Mouse (Mus musculus): ENCODE results near the gene Cst13. TPM values are rescaled to one million over a fixed set of nuclear protein-coding genes. Genes with fewer than 3 reads are reported as not detected.
"Not testable (repeated sequence)": the region's sequence is repeated elsewhere in the genome, so short reads cannot be mapped to it uniquely, and the experiment has no call there.

The Cst13 gene
- not detected in 2 replicates for polyA plus RNA-seq (2015; fragmentation: Nextera tagmentation; extraction: Ambion mirVana)

- Histone ChIP-seq H3K36me3 (ENCODE audit: control insufficient read depth, insufficient read depth, low read length) (no peaks in the 10 kb centered on the region), H3K9ac (ENCODE audit: low read length) (no peak within 1 kb of the TSS), H3K4me3 (replicated peaks; ENCODE audit: low read length) (no peak within 1 kb of the TSS), H3K27ac (ENCODE audit: low read length) (no peak within 1 kb of the TSS), H3K27me3 (ENCODE audit: control insufficient read depth, insufficient read depth, low read length) (no peaks in the 10 kb centered on the region), H3K4me2 (ENCODE audit: low read depth, low read length) (no peak within 1 kb of the TSS), H3K9me3 (replicated peaks; ENCODE audit: control insufficient read depth, low read length) (no peaks in the 10 kb centered on the region), H3K4me1 (ENCODE audit: control insufficient read depth, insufficient read depth, low read length) (no peaks in the 10 kb centered on the region)
- ATAC-seq (ENCODE audit: insufficient read depth, low FRiP score), result no peak
Measured at GRCm38 (mm10) chr2:148819909-148820308, at the start of gene Cst13. Gene Cst13, plus strand, starts transcription at chr2:148820081.

- WGBS, result 74% methylated on average over 4 of the region's 4 CpGs
- not testable (repeated sequence) for H3K9ac ChIP-seq (ENCODE audit: low read length); H3K27ac ChIP-seq (ENCODE audit: low read length); H3K4me3 ChIP-seq (replicated peaks; ENCODE audit: low read length); H3K4me1 ChIP-seq (ENCODE audit: control insufficient read depth, insufficient read depth, low read length); H3K27me3 ChIP-seq (ENCODE audit: control insufficient read depth, insufficient read depth, low read length); H3K9me3 ChIP-seq (replicated peaks; ENCODE audit: control insufficient read depth, low read length); ATAC-seq (ENCODE audit: insufficient read depth, low FRiP score); H3K36me3 ChIP-seq (ENCODE audit: control insufficient read depth, insufficient read depth, low read length); H3K4me2 ChIP-seq (ENCODE audit: low read depth, low read length)
Measured at GRCm38 (mm10) chr2:148771397-148771796, 48.5 kb upstream of the Cst13 start, which contains the start of gene Cst11. Gene Cst11, minus strand, starts transcription at chr2:148771497.

GRCm38 (mm10) chr2:148781709-148782108 lies 38.2 kb upstream of the Cst13 start, which contains the start of gene 8030411F24Rik:
Gene 8030411F24Rik, plus strand, starts transcription at chr2:148782009.
- H3K4me1 ChIP-seq (ENCODE audit: control insufficient read depth, insufficient read depth, low read length), result no peaks in the 10 kb centered on the region
- H3K4me3 ChIP-seq (replicated peaks; ENCODE audit: low read length), result no peak within 1 kb of the TSS
- no peaks in the 10 kb centered on the region for H3K27me3 ChIP-seq (ENCODE audit: control insufficient read depth, insufficient read depth, low read length)
- no peaks in the 10 kb centered on the region for H3K9me3 ChIP-seq (replicated peaks; ENCODE audit: control insufficient read depth, low read length)
- H3K9ac ChIP-seq (ENCODE audit: low read length), result no peak within 1 kb of the TSS
- WGBS, result 4% methylated on average over 1 of the region's 1 CpGs
- no peak within 1 kb of the TSS for H3K4me2 ChIP-seq (ENCODE audit: low read depth, low read length)
- H3K36me3 ChIP-seq (ENCODE audit: control insufficient read depth, insufficient read depth, low read length), result no peaks in the 10 kb centered on the region
- no peak for ATAC-seq (ENCODE audit: insufficient read depth, low FRiP score)
- no peak within 1 kb of the TSS for H3K27ac ChIP-seq (ENCODE audit: low read length)

GRCm38 (mm10) chr2:148789142-148789541 lies 30.7 kb upstream of the Cst13 start, which contains the start of gene Cst12:
Gene Cst12, plus strand, starts transcription at chr2:148789361.
- Histone ChIP-seq H3K36me3 (ENCODE audit: control insufficient read depth, insufficient read depth, low read length) (no peaks in the 10 kb centered on the region), H3K27ac (ENCODE audit: low read length) (no peak within 1 kb of the TSS), H3K4me3 (replicated peaks; ENCODE audit: low read length) (no peak within 1 kb of the TSS), H3K9me3 (replicated peaks; ENCODE audit: control insufficient read depth, low read length) (no peaks in the 10 kb centered on the region), H3K9ac (ENCODE audit: low read length) (no peak within 1 kb of the TSS), H3K27me3 (ENCODE audit: control insufficient read depth, insufficient read depth, low read length) (no peaks in the 10 kb centered on the region), H3K4me1 (ENCODE audit: control insufficient read depth, insufficient read depth, low read length) (no peaks in the 10 kb centered on the region), H3K4me2 (ENCODE audit: low read depth, low read length) (no peak within 1 kb of the TSS)
- WGBS, result 91% methylated on average over 6 of the region's 6 CpGs
- ATAC-seq (ENCODE audit: insufficient read depth, low FRiP score), result 0 out of 2 replicates have a peak, but pooled peaks have one; percentile 21

GRCm38 (mm10) chr2:148798485-148798884 lies 21.4 kb upstream of the Cst13 start, which contains the start of gene Cst8:
Gene Cst8, plus strand, starts transcription at chr2:148798785.
- Histone ChIP-seq H3K4me3 (replicated peaks; ENCODE audit: low read length) (no peak within 1 kb of the TSS), H3K4me1 (ENCODE audit: control insufficient read depth, insufficient read depth, low read length) (no peaks in the 10 kb centered on the region), H3K4me2 (ENCODE audit: low read depth, low read length) (no peak within 1 kb of the TSS), H3K36me3 (ENCODE audit: control insufficient read depth, insufficient read depth, low read length) (no peaks in the 10 kb centered on the region), H3K27ac (ENCODE audit: low read length) (no peak within 1 kb of the TSS), H3K27me3 (ENCODE audit: control insufficient read depth, insufficient read depth, low read length) (no peaks in the 10 kb centered on the region), H3K9me3 (replicated peaks; ENCODE audit: control insufficient read depth, low read length) (no peaks in the 10 kb centered on the region), H3K9ac (ENCODE audit: low read length) (no peak within 1 kb of the TSS)
- WGBS, result 76% methylated on average over 1 of the region's 1 CpGs
- no peak for ATAC-seq (ENCODE audit: insufficient read depth, low FRiP score)

GRCm38 (mm10) chr2:148801491-148801921 lies 18.4 kb upstream of the Cst13 start:
- no peaks in the 10 kb centered on the region for H3K27me3 ChIP-seq (ENCODE audit: control insufficient read depth, insufficient read depth, low read length)
- ATAC-seq (ENCODE audit: insufficient read depth, low FRiP score), result no peak
- no peak overlapping the region for H3K27ac ChIP-seq (ENCODE audit: low read length)
- no peaks in the 10 kb centered on the region for H3K4me1 ChIP-seq (ENCODE audit: control insufficient read depth, insufficient read depth, low read length)
- WGBS, result 33% methylated on average over 3 of the region's 3 CpGs
- H3K4me3 ChIP-seq (replicated peaks; ENCODE audit: low read length), result no peak overlapping the region
- no peak overlapping the region for H3K4me2 ChIP-seq (ENCODE audit: low read depth, low read length)
- no peak overlapping the region for H3K9ac ChIP-seq (ENCODE audit: low read length)
- H3K9me3 ChIP-seq (replicated peaks; ENCODE audit: control insufficient read depth, low read length), result no peaks in the 10 kb centered on the region
- no peaks in the 10 kb centered on the region for H3K36me3 ChIP-seq (ENCODE audit: control insufficient read depth, insufficient read depth, low read length)

GRCm38 (mm10) chr2:148806696-148807095 lies 13.2 kb upstream of the Cst13 start:
- no peaks in the 10 kb centered on the region for H3K9me3 ChIP-seq (replicated peaks; ENCODE audit: control insufficient read depth, low read length)

GRCm38 (mm10) chr2:148825986-148826385 lies 6.1 kb downstream of the Cst13 start:
- Histone ChIP-seq H3K27ac (ENCODE audit: low read length) (no peak overlapping the region), H3K9me3 (replicated peaks; ENCODE audit: control insufficient read depth, low read length) (no peaks in the 10 kb centered on the region), H3K4me2 (ENCODE audit: low read depth, low read length) (no peak overlapping the region), H3K4me1 (ENCODE audit: control insufficient read depth, insufficient read depth, low read length) (no peaks in the 10 kb centered on the region), H3K4me3 (replicated peaks; ENCODE audit: low read length) (no peak overlapping the region), H3K36me3 (ENCODE audit: control insufficient read depth, insufficient read depth, low read length) (no peaks in the 10 kb centered on the region), H3K9ac (ENCODE audit: low read length) (no peak overlapping the region), H3K27me3 (ENCODE audit: control insufficient read depth, insufficient read depth, low read length) (no peaks in the 10 kb centered on the region)
- 22% methylated on average over 1 of the region's 1 CpGs for WGBS
- no peak for ATAC-seq (ENCODE audit: insufficient read depth, low FRiP score)

More at GRCm38 (mm10) chr2:148806696-148807095, 13.2 kb upstream of the Cst13 start:
- 51% methylated on average over 6 of the region's 6 CpGs for WGBS
- no peaks in the 10 kb centered on the region for H3K27me3 ChIP-seq (ENCODE audit: control insufficient read depth, insufficient read depth, low read length)
- ATAC-seq (ENCODE audit: insufficient read depth, low FRiP score), result no peak
- H3K27ac ChIP-seq (ENCODE audit: low read length), result no peak overlapping the region
- H3K4me1 ChIP-seq (ENCODE audit: control insufficient read depth, insufficient read depth, low read length), result no peaks in the 10 kb centered on the region
- H3K4me3 ChIP-seq (replicated peaks; ENCODE audit: low read length), result no peak overlapping the region
- no peaks in the 10 kb centered on the region for H3K36me3 ChIP-seq (ENCODE audit: control insufficient read depth, insufficient read depth, low read length)
- no peak overlapping the region for H3K4me2 ChIP-seq (ENCODE audit: low read depth, low read length)
- H3K9ac ChIP-seq (ENCODE audit: low read length), result no peak overlapping the region

- Histone ChIP-seq H3K4me2 (ENCODE audit: low read depth, low read length) (no peak within 1 kb of the TSS), H3K4me3 (replicated peaks; ENCODE audit: low read length) (no peak within 1 kb of the TSS), H3K9me3 (replicated peaks; ENCODE audit: control insufficient read depth, low read length) (no peaks in the 10 kb centered on the region), H3K27ac (ENCODE audit: low read length) (no peak within 1 kb of the TSS), H3K9ac (ENCODE audit: low read length) (no peak within 1 kb of the TSS), H3K36me3 (ENCODE audit: control insufficient read depth, insufficient read depth, low read length) (no peaks in the 10 kb centered on the region), H3K4me1 (ENCODE audit: control insufficient read depth, insufficient read depth, low read length) (no peaks in the 10 kb centered on the region), H3K27me3 (ENCODE audit: control insufficient read depth, insufficient read depth, low read length) (no peaks in the 10 kb centered on the region)
- WGBS, result 58% methylated on average over 4 of the region's 4 CpGs
- ATAC-seq (ENCODE audit: insufficient read depth, low FRiP score), result no peak
Measured at GRCm38 (mm10) chr2:148834912-148835311, 15.0 kb downstream of the Cst13 start, which contains the start of gene Cst9. Gene Cst9, plus strand, starts transcription at chr2:148835147.

All from stomach, embryonic 16.5 days (tissue).